Mouse (Mus musculus) stomach, embryonic 16.5 days (tissue): Measurements from ENCODE around the gene Vmn1r21. TPM values are rescaled to one million over a fixed set of nuclear protein-coding genes. Genes with fewer than 3 reads are reported as not detected.

ENCODE experiments used
- ATAC-seq: fragments of 200-750 bp; cut with Nextera tagmentation; 2 replicates; pipeline ENCODE4 v1.8.0; 2017; ENCODE audit warnings: moderate number of reproducible peaks, moderate TSS enrichment; ENCODE audit not compliant: insufficient read depth, low FRiP score
- H3K27ac ChIP-seq: fragments of 300-500 bp; sonication (generic); 2 replicates; pipeline ENCODE4 v1.5.1; 2014; ENCODE audit warnings: low read length
- H3K27me3 ChIP-seq: fragments of 300-500 bp; sonication (generic); 2 replicates; pipeline ENCODE4 v1.6.1; 2014; ENCODE audit warnings: low read length, control low read depth, mixed read lengths; ENCODE audit not compliant: control insufficient read depth, insufficient read depth
- H3K36me3 ChIP-seq: fragments of 300-500 bp; sonication (generic); 2 replicates; pipeline ENCODE4 v1.6.1; 2014; ENCODE audit warnings: low read length; ENCODE audit not compliant: control insufficient read depth, insufficient read depth
- H3K4me1 ChIP-seq: fragments of 300-500 bp; sonication (generic); 2 replicates; pipeline ENCODE4 v1.6.1; 2014; ENCODE audit warnings: low read length, control low read depth, mixed read lengths; ENCODE audit not compliant: control insufficient read depth, insufficient read depth
- H3K4me2 ChIP-seq: fragments of 300-500 bp; sonication (generic); 2 replicates; pipeline ENCODE4 v1.6.1; 2014; ENCODE audit warnings: low read depth, low read length, mixed read lengths
- H3K4me3 ChIP-seq: fragments of 300-500 bp; sonication (generic); replicated peaks from 2 replicates; pipeline ENCODE4 v1.5.1; 2014; ENCODE audit warnings: mild to moderate bottlenecking, low read length
- H3K9ac ChIP-seq: fragments of 300-500 bp; sonication (generic); 2 replicates; pipeline ENCODE4 v1.6.1; 2014; ENCODE audit warnings: low read length
- H3K9me3 ChIP-seq: fragments of 300-500 bp; sonication (generic); replicated peaks from 2 replicates; pipeline ENCODE4 v1.6.1; 2016; ENCODE audit warnings: low read length, control low read depth; ENCODE audit not compliant: control insufficient read depth
- WGBS: fragments of 180-500 bp; shearing (Covaris S2); extraction: QIAGEN DNeasy Blood & Tissue Kit; methylation state at CpG from one replicate; pipeline ENCODE4 v1.1.7; 2014; 5-methylcytosine and 5-hydroxymethylcytosine counted together
- polyA plus RNA-seq: library from polyadenylated mRNA; unstranded; fragments of >200 nt; fragmentation: Nextera tagmentation; extraction: Ambion mirVana; gene quantifications from 2 replicates; pipeline ENCODE4 v1.2.1, GENCODE M21; 2015

The Vmn1r21 gene
- polyA plus RNA-seq, 1 experiment from 2014 or later = 0.13 TPM

GRCm38 (mm10) chr6:57814436-57814940, 35.7 kb downstream of the Vmn1r21 start:
- Histone ChIP-seq H3K9me3 (peaks cover 1% of the 10 kb centered on the region; the same call in 1 of the 2 replicates), H3K4me3 (no peak overlapping the region), H3K27ac (peak overlapping the region; percentile 38), H3K27me3 (no peaks in the 10 kb centered on the region), H3K4me1 (peaks cover 7% of the 10 kb centered on the region), H3K36me3 (0 out of 2 replicates have a peak, but pooled peaks cover 1% of the 10 kb centered on the region), H3K4me2 (no peak overlapping the region), H3K9ac (no peak overlapping the region)
- WGBS = 91% methylated on average over 2 of the region's 2 CpGs
- no peak for ATAC-seq

DNA sequence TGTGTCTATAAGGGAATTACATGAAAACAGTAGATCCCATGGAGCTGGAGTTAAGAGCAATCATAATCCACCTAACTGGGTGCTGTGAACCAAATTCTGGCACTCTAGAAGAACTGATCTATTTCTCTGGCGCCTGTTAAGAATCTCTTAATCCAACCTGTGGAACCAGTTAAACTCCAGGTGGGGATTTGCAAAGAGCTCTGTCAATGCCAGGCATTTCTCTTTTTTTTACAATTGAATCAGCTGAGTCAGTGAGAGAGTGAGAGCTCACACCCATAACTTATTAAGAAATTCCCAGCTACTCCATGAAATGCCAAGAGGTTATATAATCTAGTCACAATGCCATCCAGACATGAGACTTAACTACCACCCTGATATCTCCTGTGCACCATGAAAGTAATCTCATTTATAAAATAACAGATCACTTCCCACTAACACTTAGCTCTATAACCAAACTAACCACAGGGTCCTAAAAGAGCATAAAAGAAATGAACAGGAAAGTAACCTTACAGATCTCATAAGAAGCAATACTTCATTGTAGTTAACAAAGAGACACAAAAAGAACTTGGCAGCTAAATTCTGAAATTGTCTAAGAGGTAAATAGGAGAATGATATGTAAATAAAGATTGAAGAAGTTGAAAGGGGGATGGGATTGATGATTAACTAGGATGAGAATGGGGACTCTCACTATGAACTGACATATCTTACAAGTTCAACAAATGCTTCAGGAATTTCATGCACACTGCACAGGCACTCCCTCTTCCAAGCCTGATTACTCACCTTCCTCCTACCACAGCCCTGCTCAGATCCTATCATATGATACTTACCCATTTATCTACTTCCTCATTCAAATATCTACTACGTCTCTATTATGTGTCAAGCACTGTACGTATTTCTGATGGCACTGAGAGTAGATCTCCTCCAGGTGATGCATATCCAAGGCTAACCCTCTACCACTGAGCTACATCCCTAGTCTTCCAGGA, 38.1 kb downstream of the Vmn1r21 start:
- Histone ChIP-seq H3K9ac (no peak overlapping the region), H3K27me3 (no peaks in the 10 kb centered on the region), H3K4me1 (peaks cover 7% of the 10 kb centered on the region), H3K27ac (peak overlapping the region; percentile 75; the same call in 1 of the 2 replicates), H3K4me2 (no peak overlapping the region), H3K9me3 (peaks cover 5% of the 10 kb centered on the region; the same call in 1 of the 2 replicates), H3K4me3 (no peak overlapping the region), H3K36me3 (peaks cover 4% of the 10 kb centered on the region; the same call in 1 of the 2 replicates)
- 57% methylated on average over 3 of the region's 3 CpGs for WGBS
- ATAC-seq = peak; percentile 89

- Histone ChIP-seq H3K36me3 (peaks cover 4% of the 10 kb centered on the region; the same call in 1 of the 2 replicates), H3K4me2 (no peak overlapping the region), H3K4me3 (no peak overlapping the region), H3K9me3 (peaks cover 5% of the 10 kb centered on the region; the same call in 1 of the 2 replicates), H3K27ac (no peak overlapping the region), H3K9ac (no peak overlapping the region), H3K4me1 (no peaks in the 10 kb centered on the region), H3K27me3 (no peaks in the 10 kb centered on the region)
- no peak for ATAC-seq
- WGBS = 87% methylated on average over 5 of the region's 5 CpGs
Measured at GRCm38 (mm10) chr6:57805218-57806069, 44.7 kb downstream of the Vmn1r21 start.

DNA sequence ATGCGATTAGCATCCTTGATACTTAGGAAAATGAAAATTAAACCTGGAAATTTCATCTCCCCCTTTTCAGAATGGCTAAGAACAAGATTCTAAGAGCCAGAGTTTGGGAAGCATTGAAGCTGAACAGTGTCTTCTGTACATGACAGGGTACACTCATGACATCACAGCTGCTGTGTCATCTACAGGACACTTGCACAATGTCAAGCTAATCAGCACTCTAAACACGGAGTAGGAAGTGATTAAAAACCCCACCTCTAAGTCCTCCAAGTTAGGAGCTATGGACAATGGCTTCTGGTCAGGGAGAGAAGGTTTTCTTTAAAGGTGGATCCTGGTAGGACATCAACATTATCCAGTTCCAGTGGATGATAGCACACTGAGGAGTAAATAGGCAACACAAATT, 47.0 kb downstream of the Vmn1r21 start:
- ATAC-seq = no peak
- 70% methylated on average over 2 of the region's 2 CpGs for WGBS
- H3K27ac ChIP-seq = no peak overlapping the region

DNA sequence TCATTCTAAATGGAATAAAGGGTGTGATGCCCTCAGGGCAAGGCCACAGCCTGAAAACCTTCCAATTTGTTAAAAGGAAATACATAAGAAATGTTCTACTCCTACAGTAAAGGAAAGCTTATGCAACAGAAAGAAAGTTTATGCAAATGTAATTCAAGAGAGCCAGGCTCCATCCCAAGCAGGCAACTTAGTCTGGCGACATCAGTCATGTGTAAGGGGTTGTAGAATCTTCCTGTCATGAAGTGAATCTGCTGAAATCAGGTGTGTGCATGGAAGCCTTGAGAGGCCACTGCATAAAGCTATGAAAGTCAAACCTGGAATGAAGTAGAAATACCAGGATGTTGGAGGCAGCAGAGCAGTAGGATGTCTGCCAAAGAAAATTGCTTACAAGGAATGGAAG, 51.2 kb downstream of the Vmn1r21 start:
- Histone ChIP-seq H3K27me3 (no peaks in the 10 kb centered on the region), H3K27ac (no peak overlapping the region), H3K9ac (no peak overlapping the region), H3K4me3 (no peak overlapping the region), H3K9me3 (no peaks in the 10 kb centered on the region), H3K4me1 (no peaks in the 10 kb centered on the region), H3K36me3 (no peaks in the 10 kb centered on the region), H3K4me2 (no peak overlapping the region)
- ATAC-seq = no peak
- WGBS = 93% methylated on average over 1 of the region's 1 CpGs

More for the DNA sequence above, 47.0 kb downstream of the Vmn1r21 start:
- Histone ChIP-seq H3K4me1 (no peaks in the 10 kb centered on the region), H3K27me3 (no peaks in the 10 kb centered on the region), H3K9ac (no peak overlapping the region), H3K4me2 (no peak overlapping the region), H3K36me3 (no peaks in the 10 kb centered on the region), H3K4me3 (no peak overlapping the region), H3K9me3 (no peaks in the 10 kb centered on the region)

DNA sequence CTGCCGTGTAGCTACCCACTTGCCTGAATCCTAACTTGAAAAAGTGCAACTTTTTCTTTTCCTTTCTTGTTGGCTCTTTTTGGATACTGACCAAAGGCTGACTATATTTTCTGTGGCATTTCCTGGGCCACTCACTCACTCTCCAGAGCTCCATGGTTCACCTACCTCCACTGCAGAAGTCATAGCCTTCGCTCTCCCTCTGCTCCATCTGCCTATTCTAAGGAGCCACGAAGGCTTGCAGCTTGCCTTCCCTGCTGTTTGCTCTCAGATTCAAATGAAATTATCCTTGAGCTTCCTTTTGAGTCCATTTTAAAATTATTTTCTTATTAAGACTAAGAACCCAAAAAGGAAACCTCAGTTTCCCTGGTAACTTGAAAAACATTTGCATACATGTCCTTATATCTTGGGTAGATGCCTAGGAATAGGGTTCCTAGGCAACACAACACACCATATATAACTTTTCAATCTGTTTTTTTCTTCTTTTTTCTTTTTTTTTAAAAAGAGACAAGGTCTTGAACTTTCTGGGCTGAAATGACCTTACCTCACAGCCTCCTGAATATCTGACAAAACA, 53.2 kb downstream of the Vmn1r21 start:
- H3K9me3 ChIP-seq = no peaks in the 10 kb centered on the region
- H3K27me3 ChIP-seq = no peaks in the 10 kb centered on the region
- 87% methylated on average over 3 of the region's 3 CpGs for WGBS
- no peak overlapping the region for H3K9ac ChIP-seq
- no peak overlapping the region for H3K4me2 ChIP-seq
- no peaks in the 10 kb centered on the region for H3K4me1 ChIP-seq
- no peaks in the 10 kb centered on the region for H3K36me3 ChIP-seq
- H3K4me3 ChIP-seq = no peak overlapping the region
- no peak for ATAC-seq
- no peak overlapping the region for H3K27ac ChIP-seq

- ATAC-seq = no peak
- H3K4me2 ChIP-seq = no peak overlapping the region
- no peaks in the 10 kb centered on the region for H3K4me1 ChIP-seq
- H3K9ac ChIP-seq = no peak overlapping the region
- no peaks in the 10 kb centered on the region for H3K9me3 ChIP-seq
- H3K27me3 ChIP-seq = no peaks in the 10 kb centered on the region
- no peak overlapping the region for H3K4me3 ChIP-seq
- no peaks in the 10 kb centered on the region for H3K36me3 ChIP-seq
- no peak overlapping the region for H3K27ac ChIP-seq
- WGBS = 63% methylated on average over 3 of the region's 3 CpGs
Measured at GRCm38 (mm10) chr6:57795835-57796234, 54.3 kb downstream of the Vmn1r21 start.
